Mouse (Mus musculus): ENCODE measurements around the gene Foxp4. TPM values are rescaled to one million over a fixed set of nuclear protein-coding genes. Genes with fewer than 3 reads are reported as not detected.

Foxp4 gene
- total RNA-seq (2021), result 10 to 100 TPM; 40.3 to 50.2 TPM

- DNase-seq (ENCODE audit: extremely low spot score in 1 of 2, low spot score in 1 of 2), result peak; percentile 56 to 70
Measured at GRCm38 (mm10) chr17:47924383-47925339, at the start of gene Foxp4. Gene Foxp4, minus strand, starts transcription at chr17:47924645.

GRCm38 (mm10) chr17:47973563-47974472 is 49.4 kb upstream of the Foxp4 start:
- DNase-seq (ENCODE audit: extremely low spot score in 1 of 2, low spot score in 1 of 2), result peak in 1 of 2 experiments; percentile 25

- DNase-seq (ENCODE audit: extremely low spot score in 1 of 2, low spot score in 1 of 2), result no peak
Measured at GRCm38 (mm10) chr17:47965885-47966505, 41.5 kb upstream of the Foxp4 start.

DNA sequence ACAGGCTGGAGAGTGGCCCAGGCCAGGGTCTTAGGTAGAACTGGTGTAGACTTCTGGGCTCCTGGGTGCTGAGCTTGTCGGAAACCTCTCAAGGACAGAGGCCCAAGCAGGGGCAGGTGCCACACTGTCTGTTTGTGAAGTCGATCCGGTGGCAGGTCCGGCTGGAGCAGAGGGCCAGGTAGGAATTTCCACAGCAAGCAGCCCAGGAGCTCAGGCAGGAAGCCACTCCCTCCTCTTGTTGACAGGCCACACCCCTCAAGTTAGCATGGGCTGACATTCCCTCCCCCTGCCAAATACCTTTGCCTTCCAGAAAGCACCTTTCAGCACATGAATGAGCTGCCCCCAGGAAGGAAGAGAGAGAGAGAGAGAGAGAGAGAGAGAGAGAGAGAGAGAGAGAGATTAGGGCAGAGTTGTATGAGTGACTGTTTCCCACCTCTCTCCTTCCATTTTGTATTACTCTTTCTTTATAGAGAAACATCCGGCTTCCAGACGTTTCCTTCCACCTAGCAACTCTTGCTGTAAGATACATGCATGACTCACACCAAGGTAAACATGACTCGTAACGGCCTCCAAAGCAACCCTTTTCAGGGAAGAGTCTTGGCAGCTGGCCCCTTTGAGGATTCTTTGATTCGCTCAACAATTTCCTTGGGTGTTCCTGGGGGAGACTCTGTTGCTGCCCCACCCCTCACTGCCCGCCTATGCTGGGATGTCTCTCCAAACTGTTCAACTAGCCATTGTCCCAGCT is 33.8 kb upstream of the Foxp4 start:
- DNase-seq (ENCODE audit: extremely low spot score in 1 of 2, low spot score in 1 of 2), result no peak

- no peak for DNase-seq (ENCODE audit: extremely low spot score in 1 of 2, low spot score in 1 of 2)
Measured at GRCm38 (mm10) chr17:47956486-47956885, 32.0 kb upstream of the Foxp4 start.

DNA sequence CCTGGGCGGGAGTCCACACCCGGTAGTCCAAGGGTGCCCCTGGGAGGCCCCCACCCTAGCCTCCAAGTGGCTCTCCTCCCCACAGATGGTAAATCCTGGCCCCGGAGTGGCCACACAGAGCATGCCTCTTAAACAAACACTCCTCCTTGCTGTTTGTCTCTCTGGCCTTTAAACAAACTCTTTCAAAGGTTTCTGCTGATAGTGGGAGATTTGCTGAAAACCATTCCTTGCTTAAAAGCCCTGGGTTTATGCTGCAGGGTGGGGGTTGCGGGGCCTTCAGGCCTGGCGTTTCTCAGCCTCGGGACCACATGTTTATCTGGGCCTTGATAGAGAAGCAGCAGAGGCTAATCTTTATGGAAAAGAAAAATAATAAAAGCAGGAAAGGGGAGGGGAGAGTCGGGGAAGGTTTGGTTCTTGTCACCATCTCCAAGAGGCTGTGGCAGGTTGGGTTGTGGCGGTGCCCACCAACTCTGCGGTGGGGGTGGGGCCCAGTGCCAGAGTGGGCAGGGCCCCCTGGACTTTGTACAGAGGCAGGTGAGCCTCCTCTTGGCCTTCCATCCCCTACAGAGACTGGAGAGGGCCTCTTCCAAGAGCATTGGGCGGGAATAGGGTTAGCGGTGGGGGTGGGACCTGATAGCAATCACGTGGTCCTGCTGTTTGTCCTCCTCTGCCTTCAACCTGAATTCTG is 30.8 kb upstream of the Foxp4 start:
- DNase-seq (ENCODE audit: extremely low spot score in 1 of 2, low spot score in 1 of 2), result no peak

- DNase-seq (ENCODE audit: extremely low spot score in 1 of 2, low spot score in 1 of 2), result no peak
Measured at GRCm38 (mm10) chr17:47953231-47953630, 28.8 kb upstream of the Foxp4 start.

GRCm38 (mm10) chr17:47952368-47953081 is 28.1 kb upstream of the Foxp4 start:
- no peak for DNase-seq (ENCODE audit: extremely low spot score in 1 of 2, low spot score in 1 of 2)

GRCm38 (mm10) chr17:47951452-47951851 is 27.0 kb upstream of the Foxp4 start:
- no peak for DNase-seq (ENCODE audit: extremely low spot score in 1 of 2, low spot score in 1 of 2)

- DNase-seq (ENCODE audit: extremely low spot score in 1 of 2, low spot score in 1 of 2), result no peak
Measured at GRCm38 (mm10) chr17:47950831-47951230, 26.4 kb upstream of the Foxp4 start.

DNA sequence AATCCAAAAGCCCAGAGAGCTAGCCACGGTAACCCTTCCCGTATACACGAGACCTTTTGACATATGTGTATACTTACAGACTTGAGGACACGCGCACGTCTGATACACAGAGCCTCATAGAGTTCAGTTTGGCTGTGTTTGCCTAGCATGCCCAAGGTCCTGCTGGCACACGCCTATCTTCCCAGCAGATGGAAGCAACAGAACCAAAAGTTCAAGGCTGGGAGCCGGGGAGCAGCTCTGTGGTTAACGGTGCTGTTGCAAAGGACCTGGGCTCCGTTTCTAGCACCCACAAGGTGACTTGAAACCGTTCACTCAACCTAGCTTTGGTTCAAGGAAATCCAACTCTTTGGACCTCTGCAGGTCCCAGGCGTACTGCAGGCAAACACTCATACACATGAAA is 25.0 kb upstream of the Foxp4 start:
- no peak for DNase-seq (ENCODE audit: extremely low spot score in 1 of 2, low spot score in 1 of 2)

GRCm38 (mm10) chr17:47948753-47949152 is 24.3 kb upstream of the Foxp4 start:
- no peak for DNase-seq (ENCODE audit: extremely low spot score in 1 of 2, low spot score in 1 of 2)

DNA sequence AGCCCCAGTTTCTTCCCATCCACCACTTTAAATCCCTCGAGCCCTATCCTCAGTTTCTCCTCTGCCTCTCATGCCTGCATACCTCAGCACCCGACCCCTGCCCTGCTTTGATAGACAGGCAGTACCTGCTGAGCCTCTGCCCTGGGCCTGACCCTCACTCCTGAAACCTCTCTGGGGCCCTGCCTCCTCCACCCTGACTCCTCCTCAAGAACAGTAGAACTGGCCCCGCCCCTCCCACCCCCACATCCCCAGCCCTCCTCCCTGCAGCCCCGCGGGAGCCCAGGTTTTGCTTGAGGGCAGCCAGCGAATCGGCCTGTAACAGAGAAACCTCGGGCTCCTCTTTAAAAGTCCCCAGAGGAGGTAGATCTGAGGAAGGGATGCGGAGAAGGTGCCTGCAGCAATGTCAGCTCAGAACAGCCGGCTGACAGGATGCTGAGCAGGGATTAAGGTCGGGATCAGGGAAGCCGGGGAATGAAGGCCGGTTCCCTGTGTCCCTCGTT is 22.5 kb upstream of the Foxp4 start:
- no peak for DNase-seq (ENCODE audit: extremely low spot score in 1 of 2, low spot score in 1 of 2)

- no peak for DNase-seq (ENCODE audit: extremely low spot score in 1 of 2, low spot score in 1 of 2)
Measured at GRCm38 (mm10) chr17:47946111-47946510, 21.7 kb upstream of the Foxp4 start.

GRCm38 (mm10) chr17:47943103-47943870 is 18.8 kb upstream of the Foxp4 start:
- no peak for DNase-seq (ENCODE audit: extremely low spot score in 1 of 2, low spot score in 1 of 2)

DNA sequence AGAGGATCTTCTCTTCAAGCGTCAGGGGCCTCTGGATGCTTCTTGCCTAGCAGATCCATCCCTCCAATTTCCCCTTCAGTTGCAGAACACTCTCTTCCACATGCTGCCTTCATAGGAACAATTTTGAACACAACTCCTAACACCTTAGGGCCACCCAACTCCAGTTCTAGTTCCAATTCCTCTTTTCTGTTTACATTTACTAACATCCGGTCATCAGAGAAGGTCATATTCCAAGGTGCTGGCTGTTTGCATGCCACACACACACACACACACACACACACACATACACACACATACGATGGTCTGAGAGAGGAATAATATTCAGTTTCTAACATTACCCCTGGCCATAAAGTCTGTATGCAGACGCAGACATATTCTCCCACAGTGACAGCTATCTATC is 17.6 kb upstream of the Foxp4 start:
- DNase-seq (ENCODE audit: extremely low spot score in 1 of 2, low spot score in 1 of 2), result no peak

GRCm38 (mm10) chr17:47938839-47939238 is 14.4 kb upstream of the Foxp4 start:
- no peak for DNase-seq (ENCODE audit: extremely low spot score in 1 of 2, low spot score in 1 of 2)

Measured in layer of hippocampus, postnatal 25 days (tissue).